26 mouse cellular contexts compared by ENCODE assay signal in genomic region chr16:84784966-84785365, GRCm38 (mm10). TPM values are rescaled to one million over a fixed set of nuclear protein-coding genes. Genes with fewer than 3 reads are reported as not detected.
A peak's percentile ranks its signal among the peaks of the same experiment; 100 is the strongest.
DNase-seq lines count a peak whose midpoint lies in the region; ATAC-seq and TF ChIP-seq lines count a peak whose summit lies in the region.
"Had no signal": no experiment of that assay in that cellular context is flagged by ENCODE, and none has a peak within 500 bp of the region (broad histone marks: within the 10 kb centered on the region; RNA-seq: fewer than 3 reads in every experiment).

No protein-coding gene starts in this region.

- peak; percentile 59 for DNase-seq in heart, adult 11 months
- DNase-seq in heart, postnatal 4 days: no peak
- DNase-seq in midbrain, postnatal 0 days (ENCODE audit: low spot score): no peak
- peak; percentile 57 for DNase-seq in ZHBTc4 (ENCODE audit: low read depth, low spot score)
- DNase-seq: adrenal gland, adult 8-10 months; adrenal gland, postnatal 36 days; cerebellum, adult 11 months; cerebellum, adult 8-10 months; cerebellum, postnatal 14 days; embryo, embryonic 11 days; gastrocnemius, postnatal 25 days; heart, adult 2 months; heart, postnatal 14 days had no signal

- peaks cover 16% of the 10 kb centered on the region for H3K36me3 ChIP-seq in midbrain, embryonic 13.5 days
- no peaks in the 10 kb centered on the region for H3K36me3 ChIP-seq in midbrain, postnatal 0 days (ENCODE audit: insufficient read depth, low read length)
- H3K36me3 ChIP-seq: embryonic facial prominence, embryonic 15.5 days; forebrain, embryonic 15.5 days; heart, embryonic 15.5 days; intestine, embryonic 15.5 days had no signal

- ATAC-seq in midbrain, embryonic 13.5 days: peak; percentile 66
- ATAC-seq in midbrain, postnatal 0 days (ENCODE audit: low FRiP score): no peak
- ATAC-seq in activated CD4-positive, CD25-positive, alpha-beta regulatory T cell, adult 4 months: no peak
- ATAC-seq in granulocyte monocyte progenitor cell, adult 5-6 weeks (replicated peaks; ENCODE audit: poor library complexity, severe bottlenecking): no peak
- ATAC-seq: forebrain, embryonic 15.5 days; intestine, embryonic 15.5 days had no signal

- no peak overlapping the region for H3K27ac ChIP-seq in midbrain, embryonic 13.5 days
- no peak overlapping the region for H3K27ac ChIP-seq in midbrain, postnatal 0 days (ENCODE audit: low read depth, low read length)
- H3K27ac ChIP-seq: embryonic facial prominence, embryonic 15.5 days; forebrain, embryonic 10.5 days; forebrain, embryonic 15.5 days; heart, embryonic 15.5 days; hindbrain, embryonic 10.5 days; hindbrain, embryonic 14.5 days; intestine, embryonic 15.5 days had no signal

- H3K4me1 ChIP-seq in midbrain, embryonic 13.5 days (replicated peaks): peaks cover 13% of the 10 kb centered on the region
- H3K4me1 ChIP-seq in midbrain, postnatal 0 days (ENCODE audit: insufficient read depth, low read length): no peaks in the 10 kb centered on the region
- H3K4me1 ChIP-seq: embryonic facial prominence, embryonic 15.5 days; intestine, embryonic 15.5 days had no signal

- 0 out of 2 replicates have a peak overlapping the region, but pooled peaks have one; percentile 6 for H3K4me2 ChIP-seq in midbrain, embryonic 13.5 days (replicated peaks)
- H3K4me2 ChIP-seq in midbrain, postnatal 0 days (ENCODE audit: low read depth, low read length, poor library complexity, severe bottlenecking): no peak overlapping the region
- H3K4me2 ChIP-seq: embryonic facial prominence, embryonic 15.5 days; forebrain, embryonic 15.5 days; heart, embryonic 11.5 days; heart, embryonic 15.5 days; hindbrain, embryonic 14.5 days; intestine, embryonic 15.5 days had no signal

- no peaks in the 10 kb centered on the region for H3K9me3 ChIP-seq in midbrain, embryonic 13.5 days
- H3K9me3 ChIP-seq in midbrain, postnatal 0 days (ENCODE audit: low read length): no peaks in the 10 kb centered on the region
- H3K9me3 ChIP-seq: embryonic facial prominence, embryonic 15.5 days; forebrain, embryonic 10.5 days; forebrain, embryonic 15.5 days; heart, embryonic 15.5 days; hindbrain, embryonic 10.5 days; intestine, embryonic 15.5 days had no signal

- H3K9ac ChIP-seq in midbrain, embryonic 13.5 days (replicated peaks): no peak overlapping the region
- no peak overlapping the region for H3K9ac ChIP-seq in midbrain, postnatal 0 days (replicated peaks; ENCODE audit: low read length, poor library complexity, severe bottlenecking)
- H3K9ac ChIP-seq: embryonic facial prominence, embryonic 15.5 days; forebrain, embryonic 15.5 days; heart, embryonic 15.5 days; hindbrain, embryonic 14.5 days; intestine, embryonic 15.5 days had no signal

- 12% methylated on average over 7 of the region's 7 CpGs for WGBS in midbrain, embryonic 13.5 days
- 19% methylated on average over 7 of the region's 7 CpGs for WGBS in midbrain, postnatal 0 days

- H3K4me3 ChIP-seq in midbrain, embryonic 13.5 days (replicated peaks): no peak overlapping the region
- no peak overlapping the region for H3K4me3 ChIP-seq in midbrain, postnatal 0 days (ENCODE audit: low read depth, low read length)
- H3K4me3 ChIP-seq: embryonic facial prominence, embryonic 15.5 days; erythroblast, embryonic 14.5 days; forebrain, embryonic 10.5 days; forebrain, embryonic 15.5 days; heart, adult 2 months; heart, embryonic 15.5 days; hindbrain, embryonic 10.5 days; intestine, embryonic 15.5 days had no signal

- H3K27me3 ChIP-seq in midbrain, embryonic 13.5 days: no peaks in the 10 kb centered on the region
- H3K27me3 ChIP-seq in midbrain, postnatal 0 days (ENCODE audit: insufficient read depth, low read length): no peaks in the 10 kb centered on the region
- H3K27me3 ChIP-seq: CH12.LX; embryonic facial prominence, embryonic 15.5 days; forebrain, embryonic 15.5 days; heart, embryonic 15.5 days; intestine, embryonic 15.5 days had no signal

- TF ChIP-seq CTCF in midbrain, postnatal 0 days (IDR thresholded peaks at IDR 0.05): no peak

RNA-seq across cellular contexts. Expression of gene Jam2, which starts 11.0 kb away (rescaled TPM):
- total RNA-seq in heart, postnatal 4 days (2021): 10 to 100 TPM; 32.2 to 33.9 TPM
- polyA plus RNA-seq in midbrain, embryonic 13.5 days (2015; fragmentation: Nextera tagmentation; extraction: Ambion mirVana): 40.7 and 44.1 TPM in 2 replicates
- total RNA-seq in midbrain, postnatal 0 days (2014; rRNA removed): 26.8 and 29.3 TPM in 2 replicates
- polyA plus RNA-seq in midbrain, postnatal 0 days (2015; fragmentation: Nextera tagmentation; extraction: Ambion mirVana): 20.8 and 21.8 TPM in 2 replicates
- polyA plus RNA-seq in activated CD4-positive, CD25-positive, alpha-beta regulatory T cell, adult 4 months (2017; shearing (Covaris generic)): not detected
- total RNA-seq in granulocyte monocyte progenitor cell, adult 5-6 weeks (2014; fragmentation: Nextera tagmentation): not detected in 2 replicates
- not detected in 2 replicates for total RNA-seq in granulocyte monocyte progenitor cell, adult 5-6 weeks (2017)
- polyA plus RNA-seq: erythroblast, embryonic 14.5 days had no signal

RNA-seq across cellular contexts. Expression of gene Mrpl39, which starts 49.4 kb away (rescaled TPM):
- 10 to 100 TPM; 31.7 to 32.2 TPM for total RNA-seq in heart, postnatal 4 days (2021)
- 43.9 and 49.6 TPM in 2 replicates for polyA plus RNA-seq in midbrain, embryonic 13.5 days (2015; fragmentation: Nextera tagmentation; extraction: Ambion mirVana)
- total RNA-seq in midbrain, postnatal 0 days (2014; rRNA removed): 25.7 and 43.2 TPM in 2 replicates
- polyA plus RNA-seq in midbrain, postnatal 0 days (2015; fragmentation: Nextera tagmentation; extraction: Ambion mirVana): 33.8 and 34.3 TPM in 2 replicates
- polyA plus RNA-seq in activated CD4-positive, CD25-positive, alpha-beta regulatory T cell, adult 4 months (2017; shearing (Covaris generic)): 10 to 100 TPM; 22.8 to 25.8 TPM
- 19.1 and 30.1 TPM in 2 replicates for total RNA-seq in granulocyte monocyte progenitor cell, adult 5-6 weeks (2014; fragmentation: Nextera tagmentation)
- total RNA-seq in granulocyte monocyte progenitor cell, adult 5-6 weeks (2017): 56.0 and 63.8 TPM in 2 replicates

RNA-seq across cellular contexts. Expression of gene Gabpa, which starts 49.8 kb away (rescaled TPM):
- total RNA-seq in heart, postnatal 4 days (2021): 10 to 100 TPM; 50.8 to 51.1 TPM
- polyA plus RNA-seq in midbrain, embryonic 13.5 days (2015; fragmentation: Nextera tagmentation; extraction: Ambion mirVana): 22.8 and 23.4 TPM in 2 replicates
- 17.9 and 22.6 TPM in 2 replicates for total RNA-seq in midbrain, postnatal 0 days (2014; rRNA removed)
- 7.8 and 8.5 TPM in 2 replicates for polyA plus RNA-seq in midbrain, postnatal 0 days (2015; fragmentation: Nextera tagmentation; extraction: Ambion mirVana)
- 10 to 100 TPM; 20.9 to 25.0 TPM for polyA plus RNA-seq in activated CD4-positive, CD25-positive, alpha-beta regulatory T cell, adult 4 months (2017; shearing (Covaris generic))
- total RNA-seq in granulocyte monocyte progenitor cell, adult 5-6 weeks (2014; fragmentation: Nextera tagmentation): 45.8 and 70.9 TPM in 2 replicates
- total RNA-seq in granulocyte monocyte progenitor cell, adult 5-6 weeks (2017): 67.8 and 69.3 TPM in 2 replicates

RNA-seq across cellular contexts. Expression of gene Atp5j, which starts 50.5 kb away (rescaled TPM):
- total RNA-seq in heart, postnatal 4 days (2021): 1,000 to 10,000 TPM; 1,262 to 1,293 TPM
- 827 and 861 TPM in 2 replicates for polyA plus RNA-seq in midbrain, embryonic 13.5 days (2015; fragmentation: Nextera tagmentation; extraction: Ambion mirVana)
- 124 and 125 TPM in 2 replicates for total RNA-seq in midbrain, postnatal 0 days (2014; rRNA removed)
- polyA plus RNA-seq in midbrain, postnatal 0 days (2015; fragmentation: Nextera tagmentation; extraction: Ambion mirVana): 880 and 907 TPM in 2 replicates
- 100 to 1,000 TPM; 545 to 584 TPM for polyA plus RNA-seq in activated CD4-positive, CD25-positive, alpha-beta regulatory T cell, adult 4 months (2017; shearing (Covaris generic))
- total RNA-seq in granulocyte monocyte progenitor cell, adult 5-6 weeks (2014; fragmentation: Nextera tagmentation): 504 and 603 TPM in 2 replicates
- 303 and 340 TPM in 2 replicates for total RNA-seq in granulocyte monocyte progenitor cell, adult 5-6 weeks (2017)

Comparison
In these comparisons a context has a peak if more than half of its experiments do, and no peak if none do; other contexts are left out.
1. DNase-seq: peak in heart, adult 11 months (single experiment) and ZHBTc4 (single experiment); none in heart, postnatal 4 days (single experiment) and midbrain, postnatal 0 days (single experiment).
2. RNA of gene Jam2, which starts 11.0 kb away (total RNA-seq): 32.2 to 33.9 TPM in heart, postnatal 4 days and 26.8 to 29.3 TPM in midbrain, postnatal 0 days; not detected in granulocyte monocyte progenitor cell, adult 5-6 weeks; every median in the first group is over 10 times any median in the second.